Mouse (Mus musculus) hindbrain, postnatal 0 days (tissue): ENCODE results near the gene Dennd1a. TPM values are rescaled to one million over a fixed set of nuclear protein-coding genes. Genes with fewer than 3 reads are reported as not detected.

Experiments
- ATAC-seq: fragments of 200-750 bp; cut with Nextera tagmentation; 2 replicates; pipeline ENCODE4 v1.8.0; 2017; ENCODE audit warnings: mild to moderate bottlenecking, moderate TSS enrichment, moderate library complexity
- DNase-seq: peaks from one replicate; pipeline ENCODE4 v3.0.0-alpha.2; 2015; ENCODE audit warnings: low spot score
- H3K27ac ChIP-seq: fragments of 300-500 bp; sonication (generic); 2 replicates; pipeline ENCODE4 v1.5.1; 2014; ENCODE audit warnings: mild to moderate bottlenecking
- H3K27me3 ChIP-seq: fragments of 300-500 bp; sonication (generic); 2 replicates; pipeline ENCODE4 v1.6.1; 2014; ENCODE audit warnings: low read length, mixed read lengths; ENCODE audit not compliant: insufficient read depth
- H3K36me3 ChIP-seq: fragments of 300-500 bp; sonication (generic); 2 replicates; pipeline ENCODE4 v1.6.1; 2014; ENCODE audit warnings: low read length, mixed read lengths; ENCODE audit not compliant: insufficient read depth
- H3K4me1 ChIP-seq: fragments of 300-500 bp; sonication (generic); 2 replicates; pipeline ENCODE4 v1.6.1; 2014; ENCODE audit warnings: antibody characterized with exemption, low read length, mixed read lengths; ENCODE audit not compliant: insufficient read depth
- H3K4me2 ChIP-seq: fragments of 300-500 bp; sonication (generic); 2 replicates; pipeline ENCODE4 v1.6.1; 2014; ENCODE audit warnings: low read depth, mild to moderate bottlenecking, low read length, moderate library complexity, mixed read lengths
- H3K4me3 ChIP-seq: fragments of 300-500 bp; sonication (generic); 2 replicates; pipeline ENCODE4 v1.5.1; 2014; ENCODE audit warnings: low read length
- H3K9ac ChIP-seq: fragments of 300-500 bp; sonication (generic); replicated peaks from 2 replicates; pipeline ENCODE4 v1.6.1; 2014; ENCODE audit warnings: mild to moderate bottlenecking, low read length, moderate library complexity, mixed read lengths
- H3K9me3 ChIP-seq: fragments of 300-500 bp; sonication (generic); 2 replicates; pipeline ENCODE4 v1.6.1; 2016; ENCODE audit warnings: low read length, mixed read lengths
- CTCF ChIP-seq: IDR thresholded peaks from 2 replicates; pipeline ENCODE4 v1.5.1; 2016; ENCODE audit warnings: antibody characterized with exemption, control low read depth, low read depth
- WGBS: fragments of 180-500 bp; shearing (Covaris S2); extraction: QIAGEN DNeasy Blood & Tissue Kit; methylation state at CpG from one replicate; pipeline ENCODE4 v1.1.7; 2014; 5-methylcytosine and 5-hydroxymethylcytosine counted together
- polyA plus RNA-seq: library from polyadenylated mRNA; unstranded; fragments of >200 nt; fragmentation: Nextera tagmentation; extraction: Ambion mirVana; gene quantifications from 2 replicates; pipeline ENCODE4 v1.2.1, GENCODE M21; 2015
- total RNA-seq: library from RNA; depleted of rRNA; stranded (reverse); fragments of >200 nt; gene quantifications from 2 replicates; pipeline ENCODE4 v1.2.3, GENCODE M21; 2014

Gene Dennd1a
- total and polyA plus RNA-seq, 2 experiments from 2014 or later = 14.4 to 51.9 TPM

- 57% methylated on average over 3 of the region's 3 CpGs for WGBS
- Histone ChIP-seq H3K27ac (no peak overlapping the region), H3K9me3 (no peaks in the 10 kb centered on the region), H3K4me1 (no peaks in the 10 kb centered on the region), H3K36me3 (no peaks in the 10 kb centered on the region), H3K9ac (no peak overlapping the region), H3K4me2 (no peak overlapping the region), H3K27me3 (no peaks in the 10 kb centered on the region), H3K4me3 (no peak overlapping the region)
- TF ChIP-seq CTCF = no peak
- no peak for ATAC-seq
- no peak for DNase-seq
Observed at GRCm38 (mm10) chr2:38139536-38139935, 147.7 kb downstream of the Dennd1a start.

- Histone ChIP-seq H3K4me2 (no peak overlapping the region), H3K36me3 (no peaks in the 10 kb centered on the region), H3K9me3 (no peaks in the 10 kb centered on the region), H3K9ac (no peak overlapping the region), H3K4me1 (no peaks in the 10 kb centered on the region), H3K27me3 (no peaks in the 10 kb centered on the region), H3K27ac (no peak overlapping the region), H3K4me3 (no peak overlapping the region)
- WGBS = 15% methylated on average over 5 of the region's 5 CpGs
- ATAC-seq (peak; percentile 83; the same call in 1 of the 2 replicates), DNase-seq (peak; percentile 81)
- no peak for TF ChIP-seq CTCF
Observed at GRCm38 (mm10) chr2:38137086-38137485, 150.1 kb downstream of the Dennd1a start.

- 53% methylated on average over 3 of the region's 3 CpGs for WGBS
- Histone ChIP-seq H3K9me3 (no peaks in the 10 kb centered on the region), H3K36me3 (no peaks in the 10 kb centered on the region), H3K9ac (no peak overlapping the region), H3K4me2 (no peak overlapping the region), H3K4me3 (no peak overlapping the region), H3K27ac (no peak overlapping the region), H3K4me1 (no peaks in the 10 kb centered on the region), H3K27me3 (no peaks in the 10 kb centered on the region)
- peak; percentile 74 for DNase-seq
- TF ChIP-seq CTCF = no peak
- peak; percentile 40; the same call in 1 of the 2 replicates for ATAC-seq
Observed at GRCm38 (mm10) chr2:38135427-38135826, 151.8 kb downstream of the Dennd1a start.

- Histone ChIP-seq H3K9ac (no peak overlapping the region), H3K4me3 (no peak overlapping the region), H3K4me1 (no peaks in the 10 kb centered on the region), H3K9me3 (no peaks in the 10 kb centered on the region), H3K27me3 (no peaks in the 10 kb centered on the region), H3K4me2 (no peak overlapping the region), H3K36me3 (no peaks in the 10 kb centered on the region), H3K27ac (no peak overlapping the region)
- WGBS = 80% methylated on average over 5 of the region's 5 CpGs
- ATAC-seq (no peak), DNase-seq (no peak)
- TF ChIP-seq CTCF = no peak
Observed at GRCm38 (mm10) chr2:38133036-38133825, 154.0 kb downstream of the Dennd1a start.

GRCm38 (mm10) chr2:38132233-38132822 is 154.9 kb downstream of the Dennd1a start:
- Histone ChIP-seq H3K9me3 (no peaks in the 10 kb centered on the region), H3K36me3 (no peaks in the 10 kb centered on the region), H3K9ac (no peak overlapping the region), H3K4me1 (no peaks in the 10 kb centered on the region), H3K4me2 (no peak overlapping the region), H3K27ac (no peak overlapping the region), H3K4me3 (no peak overlapping the region), H3K27me3 (no peaks in the 10 kb centered on the region)
- no peak for ATAC-seq
- WGBS = 76% methylated on average over 1 of the region's 1 CpGs
- DNase-seq = no peak
- no peak for TF ChIP-seq CTCF

GRCm38 (mm10) chr2:38131538-38131937 is 155.7 kb downstream of the Dennd1a start:
- H3K4me2 ChIP-seq = no peak overlapping the region
- no peaks in the 10 kb centered on the region for H3K36me3 ChIP-seq
- TF ChIP-seq CTCF = no peak
- ATAC-seq (no peak), DNase-seq (no peak)
- H3K9ac ChIP-seq = no peak overlapping the region
- H3K27ac ChIP-seq = no peak overlapping the region
- no peaks in the 10 kb centered on the region for H3K4me1 ChIP-seq
- H3K4me3 ChIP-seq = no peak overlapping the region
- 86% methylated on average over 1 of the region's 1 CpGs for WGBS
- no peaks in the 10 kb centered on the region for H3K27me3 ChIP-seq
- H3K9me3 ChIP-seq = no peaks in the 10 kb centered on the region
